Mouse (Mus musculus): Measurements from ENCODE around the gene Sphk1. TPM values are rescaled to one million over a fixed set of nuclear protein-coding genes. Genes with fewer than 3 reads are reported as not detected.

The Sphk1 gene
- polyA plus RNA-seq, 1 experiment from 2014 or later, result 15.3 TPM

GRCm38 (mm10) chr11:116504516-116504915, 26.2 kb upstream of the Sphk1 start:
- Histone ChIP-seq H3K27me3 (ENCODE audit: control insufficient read depth, insufficient read depth, low read length) (no peaks in the 10 kb centered on the region), H3K4me2 (ENCODE audit: low read depth, low read length) (no peak overlapping the region), H3K9ac (ENCODE audit: low read length) (no peak overlapping the region), H3K4me3 (replicated peaks; ENCODE audit: low read length) (no peak overlapping the region), H3K27ac (ENCODE audit: low read length) (no peak overlapping the region), H3K4me1 (ENCODE audit: control insufficient read depth, insufficient read depth, low read length) (no peaks in the 10 kb centered on the region), H3K36me3 (ENCODE audit: control insufficient read depth, insufficient read depth, low read length) (no peaks in the 10 kb centered on the region), H3K9me3 (replicated peaks; ENCODE audit: control insufficient read depth, low read length) (no peaks in the 10 kb centered on the region)
- no peak for ATAC-seq (ENCODE audit: insufficient read depth, low FRiP score)
- WGBS, result 91% methylated on average over 17 of the region's 17 CpGs

GRCm38 (mm10) chr11:116505573-116505972, 25.2 kb upstream of the Sphk1 start:
- Histone ChIP-seq H3K27ac (ENCODE audit: low read length) (no peak overlapping the region), H3K4me1 (ENCODE audit: control insufficient read depth, insufficient read depth, low read length) (no peaks in the 10 kb centered on the region), H3K4me2 (ENCODE audit: low read depth, low read length) (no peak overlapping the region), H3K4me3 (replicated peaks; ENCODE audit: low read length) (no peak overlapping the region), H3K9ac (ENCODE audit: low read length) (no peak overlapping the region), H3K27me3 (ENCODE audit: control insufficient read depth, insufficient read depth, low read length) (no peaks in the 10 kb centered on the region), H3K36me3 (ENCODE audit: control insufficient read depth, insufficient read depth, low read length) (no peaks in the 10 kb centered on the region), H3K9me3 (replicated peaks; ENCODE audit: control insufficient read depth, low read length) (no peaks in the 10 kb centered on the region)
- WGBS, result 65% methylated on average over 5 of the region's 5 CpGs
- ATAC-seq (ENCODE audit: insufficient read depth, low FRiP score), result no peak

GRCm38 (mm10) chr11:116506151-116506875, 24.4 kb upstream of the Sphk1 start:
- 74% methylated on average over 17 of the region's 17 CpGs for WGBS
- Histone ChIP-seq H3K27ac (ENCODE audit: low read length) (no peak overlapping the region), H3K27me3 (ENCODE audit: control insufficient read depth, insufficient read depth, low read length) (no peaks in the 10 kb centered on the region), H3K4me2 (ENCODE audit: low read depth, low read length) (no peak overlapping the region), H3K4me3 (replicated peaks; ENCODE audit: low read length) (no peak overlapping the region), H3K36me3 (ENCODE audit: control insufficient read depth, insufficient read depth, low read length) (no peaks in the 10 kb centered on the region), H3K9me3 (replicated peaks; ENCODE audit: control insufficient read depth, low read length) (no peaks in the 10 kb centered on the region), H3K9ac (ENCODE audit: low read length) (no peak overlapping the region), H3K4me1 (ENCODE audit: control insufficient read depth, insufficient read depth, low read length) (no peaks in the 10 kb centered on the region)
- no peak for ATAC-seq (ENCODE audit: insufficient read depth, low FRiP score)

GRCm38 (mm10) chr11:116508689-116509088, 22.0 kb upstream of the Sphk1 start:
- H3K27me3 ChIP-seq (ENCODE audit: control insufficient read depth, insufficient read depth, low read length), result no peaks in the 10 kb centered on the region
- no peak overlapping the region for H3K9ac ChIP-seq (ENCODE audit: low read length)
- H3K4me2 ChIP-seq (ENCODE audit: low read depth, low read length), result no peak overlapping the region
- no peaks in the 10 kb centered on the region for H3K4me1 ChIP-seq (ENCODE audit: control insufficient read depth, insufficient read depth, low read length)
- H3K4me3 ChIP-seq (replicated peaks; ENCODE audit: low read length), result no peak overlapping the region
- peak; percentile 41; the same call in 1 of the 2 replicates for ATAC-seq (ENCODE audit: insufficient read depth, low FRiP score)
- H3K9me3 ChIP-seq (replicated peaks; ENCODE audit: control insufficient read depth, low read length), result no peaks in the 10 kb centered on the region
- WGBS, result 44% methylated on average over 2 of the region's 2 CpGs
- no peak overlapping the region for H3K27ac ChIP-seq (ENCODE audit: low read length)
- no peaks in the 10 kb centered on the region for H3K36me3 ChIP-seq (ENCODE audit: control insufficient read depth, insufficient read depth, low read length)

GRCm38 (mm10) chr11:116511301-116511868, 19.3 kb upstream of the Sphk1 start:
- no peak overlapping the region for H3K9ac ChIP-seq (ENCODE audit: low read length)
- no peak for ATAC-seq (ENCODE audit: insufficient read depth, low FRiP score)
- H3K4me2 ChIP-seq (ENCODE audit: low read depth, low read length), result no peak overlapping the region
- no peaks in the 10 kb centered on the region for H3K9me3 ChIP-seq (replicated peaks; ENCODE audit: control insufficient read depth, low read length)
- no peaks in the 10 kb centered on the region for H3K36me3 ChIP-seq (ENCODE audit: control insufficient read depth, insufficient read depth, low read length)
- no peak overlapping the region for H3K4me3 ChIP-seq (replicated peaks; ENCODE audit: low read length)
- H3K4me1 ChIP-seq (ENCODE audit: control insufficient read depth, insufficient read depth, low read length), result 0 out of 2 replicates have a peak, but pooled peaks cover 2% of the 10 kb centered on the region
- 58% methylated on average over 7 of the region's 7 CpGs for WGBS
- H3K27ac ChIP-seq (ENCODE audit: low read length), result no peak overlapping the region
- no peaks in the 10 kb centered on the region for H3K27me3 ChIP-seq (ENCODE audit: control insufficient read depth, insufficient read depth, low read length)

- Histone ChIP-seq H3K27ac (ENCODE audit: low read length) (no peak overlapping the region), H3K27me3 (ENCODE audit: control insufficient read depth, insufficient read depth, low read length) (no peaks in the 10 kb centered on the region), H3K9ac (ENCODE audit: low read length) (no peak overlapping the region), H3K36me3 (ENCODE audit: control insufficient read depth, insufficient read depth, low read length) (no peaks in the 10 kb centered on the region), H3K9me3 (replicated peaks; ENCODE audit: control insufficient read depth, low read length) (no peaks in the 10 kb centered on the region), H3K4me2 (ENCODE audit: low read depth, low read length) (no peak overlapping the region), H3K4me1 (ENCODE audit: control insufficient read depth, insufficient read depth, low read length) (0 out of 2 replicates have a peak, but pooled peaks cover 2% of the 10 kb centered on the region), H3K4me3 (replicated peaks; ENCODE audit: low read length) (no peak overlapping the region)
- 90% methylated on average over 7 of the region's 7 CpGs for WGBS
- ATAC-seq (ENCODE audit: insufficient read depth, low FRiP score), result no peak
These were observed 18.6 kb upstream of the Sphk1 start for GRCm38 (mm10) chr11:116512154-116512553.

GRCm38 (mm10) chr11:116512987-116513386, 17.7 kb upstream of the Sphk1 start:
- no peaks in the 10 kb centered on the region for H3K9me3 ChIP-seq (replicated peaks; ENCODE audit: control insufficient read depth, low read length)
- no peaks in the 10 kb centered on the region for H3K27me3 ChIP-seq (ENCODE audit: control insufficient read depth, insufficient read depth, low read length)
- H3K27ac ChIP-seq (ENCODE audit: low read length), result no peak overlapping the region
- no peak for ATAC-seq (ENCODE audit: insufficient read depth, low FRiP score)
- no peak overlapping the region for H3K4me2 ChIP-seq (ENCODE audit: low read depth, low read length)
- 76% methylated on average over 6 of the region's 6 CpGs for WGBS
- H3K4me1 ChIP-seq (ENCODE audit: control insufficient read depth, insufficient read depth, low read length), result peaks cover 5% of the 10 kb centered on the region
- no peak overlapping the region for H3K9ac ChIP-seq (ENCODE audit: low read length)
- no peak overlapping the region for H3K4me3 ChIP-seq (replicated peaks; ENCODE audit: low read length)
- H3K36me3 ChIP-seq (ENCODE audit: control insufficient read depth, insufficient read depth, low read length), result no peaks in the 10 kb centered on the region

- Histone ChIP-seq H3K4me2 (ENCODE audit: low read depth, low read length) (no peak overlapping the region), H3K4me1 (ENCODE audit: control insufficient read depth, insufficient read depth, low read length) (peaks cover 9% of the 10 kb centered on the region), H3K4me3 (replicated peaks; ENCODE audit: low read length) (no peak overlapping the region), H3K36me3 (ENCODE audit: control insufficient read depth, insufficient read depth, low read length) (no peaks in the 10 kb centered on the region), H3K9ac (ENCODE audit: low read length) (no peak overlapping the region), H3K27me3 (ENCODE audit: control insufficient read depth, insufficient read depth, low read length) (no peaks in the 10 kb centered on the region), H3K27ac (ENCODE audit: low read length) (0 out of 2 replicates have a peak overlapping the region, but pooled peaks have one; percentile 18), H3K9me3 (replicated peaks; ENCODE audit: control insufficient read depth, low read length) (no peaks in the 10 kb centered on the region)
- 58% methylated on average over 4 of the region's 4 CpGs for WGBS
- peak; percentile 56; the same call in 1 of the 2 replicates for ATAC-seq (ENCODE audit: insufficient read depth, low FRiP score)
These were observed 17.1 kb upstream of the Sphk1 start for GRCm38 (mm10) chr11:116513531-116514038.

- no peak for ATAC-seq (ENCODE audit: insufficient read depth, low FRiP score)
- no peak overlapping the region for H3K27ac ChIP-seq (ENCODE audit: low read length)
- no peaks in the 10 kb centered on the region for H3K27me3 ChIP-seq (ENCODE audit: control insufficient read depth, insufficient read depth, low read length)
- no peaks in the 10 kb centered on the region for H3K9me3 ChIP-seq (replicated peaks; ENCODE audit: control insufficient read depth, low read length)
- no peak overlapping the region for H3K4me2 ChIP-seq (ENCODE audit: low read depth, low read length)
- peaks cover 10% of the 10 kb centered on the region for H3K4me1 ChIP-seq (ENCODE audit: control insufficient read depth, insufficient read depth, low read length)
- H3K36me3 ChIP-seq (ENCODE audit: control insufficient read depth, insufficient read depth, low read length), result no peaks in the 10 kb centered on the region
- no peak overlapping the region for H3K9ac ChIP-seq (ENCODE audit: low read length)
- H3K4me3 ChIP-seq (replicated peaks; ENCODE audit: low read length), result no peak overlapping the region
- 28% methylated on average over 24 of the region's 24 CpGs for WGBS
These were observed 15.2 kb upstream of the Sphk1 start for GRCm38 (mm10) chr11:116515330-116516020.

Measured in stomach, embryonic 16.5 days (tissue).